Mouse (Mus musculus) adipose tissue, adult 10 weeks (tissue): ENCODE results near the gene H2bfm. TPM values are rescaled to one million over a fixed set of nuclear protein-coding genes. Genes with fewer than 3 reads are reported as not detected.

ENCODE experiments used
- polyA plus RNA-seq: library from polyadenylated mRNA; stranded (reverse); fragments of 350-450 nt; fragmentation: Illumina TruSeq; extraction: RNeasy Lipid Tissue Mini Kit (QIAGEN cat#74804); gene quantifications from one replicate; pipeline ENCODE4 v1.2.3, GENCODE M21; 2014; ENCODE audit warnings: low read depth, low replicate concordance

Gene H2bfm
- not detected for polyA plus RNA-seq

GRCm38 (mm10) chrX:136927031-136927430, at the start of gene H2bfm:
Gene H2bfm, plus strand, starts transcription at chrX:136927325.

GRCm38 (mm10) chrX:136975397-136975796, 48.3 kb downstream of the H2bfm start, which contains the start of gene Tmsb15b2:
Gene Tmsb15b2, minus strand, starts transcription at chrX:136975497.

GRCm38 (mm10) chrX:136976424-136977084, 49.4 kb downstream of the H2bfm start, which contains the start of the genes Tmsb15l and Tmsb15b1:
Gene Tmsb15l, minus strand, starts transcription at chrX:136976869.
Gene Tmsb15b1, minus strand, starts transcription at chrX:136976874.

Other genes with a start within 250 kb of the H2bfm start
- gene Tceal1, start 219.3 kb upstream of the H2bfm start, polyA plus RNA-seq = 9.7 TPM
- 518 TPM for gene Morf4l2, start 183.6 kb upstream of the H2bfm start, polyA plus RNA-seq
- gene Glra4, start 147.2 kb upstream of the H2bfm start, polyA plus RNA-seq = not detected
- gene Plp1, start 104.7 kb upstream of the H2bfm start, polyA plus RNA-seq = 4.8 TPM
- gene Rab9b, start 58.6 kb upstream of the H2bfm start, polyA plus RNA-seq = 0.37 TPM
- 16.2 TPM for gene Tmsb15b2, start 48.2 kb downstream of the H2bfm start, polyA plus RNA-seq
- gene Tmsb15l, start 49.5 kb downstream of the H2bfm start, polyA plus RNA-seq = 3.9 TPM
- 18.0 TPM for gene Tmsb15b1, start 49.5 kb downstream of the H2bfm start, polyA plus RNA-seq
- 4.3 TPM for gene Zcchc18, start 65.8 kb downstream of the H2bfm start, polyA plus RNA-seq
- 7.4 TPM for gene Slc25a53, start 111.0 kb downstream of the H2bfm start, polyA plus RNA-seq
- gene Fam199x, start 122.3 kb downstream of the H2bfm start, polyA plus RNA-seq = 3.5 TPM
- 0.25 TPM for gene Esx1, start 194.8 kb downstream of the H2bfm start, polyA plus RNA-seq